Mouse (Mus musculus) hindlimb bud, embryonic 11.5 days (tissue): ENCODE measurements at regions not wholly inside any gene's neighbourhood (a gene's known extent, or its start where the extent isn't known, plus 50 kb on each side); places are given as distances from the start of the nearest gene placed in this dataset.

Experiments used
- DNase-seq: peaks from one replicate; pipeline ENCODE4 v3.0.0-alpha.2; 2012; ENCODE audit warnings: low read depth, low spot score; ENCODE audit errors: extremely low spot score

DNA sequence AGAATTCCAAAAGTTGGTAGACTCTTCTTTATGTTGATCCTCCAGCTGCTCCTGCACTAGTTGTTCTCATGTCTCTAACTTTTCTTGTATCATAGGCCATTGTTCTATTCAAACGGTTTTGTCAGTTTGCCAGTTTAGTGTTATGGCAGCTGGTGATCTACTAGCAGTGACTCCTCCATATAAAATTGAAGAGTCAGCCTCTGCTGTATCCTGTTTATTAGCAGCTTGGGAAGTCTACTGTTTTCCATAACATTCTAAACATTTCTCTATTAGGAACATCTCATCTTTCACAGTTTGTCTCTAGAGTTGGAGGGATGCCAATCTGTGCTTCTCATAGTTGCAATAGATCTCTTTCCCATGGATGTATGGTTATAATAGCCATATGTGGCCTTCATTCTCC lies 58.6 kb downstream of the Drd1 start:
- DNase-seq = no peak

DNA sequence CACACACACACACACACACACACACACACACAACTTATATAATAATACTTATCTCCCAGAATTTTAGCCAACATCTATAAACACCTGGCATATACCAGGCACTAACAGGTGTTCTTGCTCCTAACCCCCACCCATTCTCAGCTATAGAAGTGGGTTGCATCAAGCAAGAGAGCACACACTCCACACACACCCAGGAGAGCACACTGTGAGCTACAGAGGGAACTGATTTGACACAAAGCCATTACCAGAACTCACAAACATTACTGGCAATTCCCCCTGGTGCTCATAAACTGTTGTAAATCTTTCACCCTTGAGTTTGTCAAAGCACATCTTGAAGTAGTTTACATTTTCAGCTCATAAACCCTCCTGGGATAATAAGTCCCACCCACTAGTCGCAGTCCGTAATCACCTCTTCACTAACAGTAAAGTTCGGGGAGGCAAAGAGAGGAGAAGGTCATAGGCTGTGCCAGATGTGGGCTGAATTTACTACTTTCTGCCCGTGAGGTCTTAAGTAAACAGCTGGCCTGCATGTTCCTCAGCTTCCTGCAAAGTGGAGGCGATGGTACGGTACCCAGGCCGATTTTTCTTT lies 62.5 kb downstream of the Drd1 start:
- DNase-seq = peak; percentile 95

GRCm38 (mm10) chr13:53979226-53979625 lies 76.3 kb downstream of the Drd1 start:
- DNase-seq = no peak

DNA sequence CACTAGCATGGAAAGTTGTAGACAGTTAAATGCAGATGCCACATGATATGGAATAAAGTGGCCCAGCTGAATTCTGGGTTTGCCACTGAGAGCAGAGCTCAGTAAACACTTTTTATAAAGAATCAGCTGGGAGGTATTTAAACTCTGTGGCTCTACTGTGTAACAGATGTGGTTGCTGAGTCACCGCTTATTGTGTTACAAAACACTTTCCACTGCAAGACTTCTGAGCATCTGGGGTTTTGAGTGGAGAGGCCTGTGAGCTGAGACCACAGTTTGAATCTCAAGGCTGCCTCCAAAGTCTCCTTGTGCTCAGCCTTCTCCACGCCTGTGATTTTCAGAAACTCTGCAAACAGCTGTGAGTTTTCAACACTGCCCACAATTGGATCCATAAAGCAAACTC lies 86.1 kb downstream of the Drd1 start:
- no peak for DNase-seq

DNA sequence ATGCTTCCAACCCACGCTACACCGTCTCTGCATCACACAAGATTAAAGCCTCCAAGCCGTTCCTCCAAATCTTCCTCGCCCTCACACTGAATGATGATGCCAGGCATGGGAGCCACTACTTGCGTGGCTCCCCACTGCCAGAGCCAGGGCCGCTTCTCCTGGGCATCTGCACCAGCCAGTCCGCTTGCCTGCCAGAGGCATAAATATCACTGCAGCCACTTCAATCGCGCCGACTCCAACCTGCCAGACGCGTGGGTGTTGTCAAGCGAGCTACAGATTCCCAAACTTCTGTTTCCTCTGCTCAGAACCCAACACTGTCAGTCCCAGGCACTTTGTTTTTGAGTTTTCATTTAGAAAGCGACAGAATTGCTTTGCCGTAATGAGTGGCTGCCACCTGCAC lies 99.3 kb downstream of the Drd1 start:
- DNase-seq = no peak

DNA sequence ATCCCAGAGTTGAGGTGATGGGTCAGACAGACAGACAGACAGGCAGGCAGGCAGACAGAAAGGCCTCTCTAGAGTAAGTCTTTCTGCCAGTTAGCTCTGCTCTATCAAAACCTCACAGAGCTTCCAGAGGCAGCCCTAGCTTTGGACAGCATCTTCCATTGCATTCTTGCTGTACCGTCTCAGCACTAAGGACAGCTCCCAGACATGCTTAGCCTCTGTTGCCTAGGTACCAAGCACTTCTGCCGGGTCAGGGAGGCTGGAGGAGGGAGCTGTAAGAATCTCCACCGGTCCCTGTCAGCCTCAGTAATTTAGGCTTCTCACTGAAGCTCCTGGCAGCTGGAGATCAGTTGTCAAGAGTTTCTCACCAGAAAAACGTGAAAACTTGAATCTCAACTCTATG lies 107.4 kb downstream of the Drd1 start:
- peak; percentile 35 for DNase-seq

DNA sequence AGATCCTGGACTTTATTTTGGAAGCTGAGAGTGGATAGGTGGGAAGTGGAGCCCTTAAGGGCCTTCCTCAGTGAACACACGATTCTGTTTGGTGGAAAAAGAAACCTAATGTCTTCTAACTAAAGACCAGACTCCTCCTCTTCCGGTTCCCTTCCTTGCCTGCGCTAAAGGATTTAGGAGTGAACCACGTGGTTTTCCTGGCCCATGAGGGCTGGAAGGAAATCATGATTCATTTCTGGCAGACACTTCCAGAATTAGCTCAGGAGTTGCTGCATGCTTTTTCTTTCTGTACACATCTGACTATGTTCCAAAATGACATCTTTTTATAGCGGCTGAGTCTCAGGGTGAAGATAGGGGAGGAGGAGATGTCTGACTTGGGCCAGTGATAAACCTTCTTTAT lies 109.8 kb downstream of the Drd1 start:
- DNase-seq = no peak

DNA sequence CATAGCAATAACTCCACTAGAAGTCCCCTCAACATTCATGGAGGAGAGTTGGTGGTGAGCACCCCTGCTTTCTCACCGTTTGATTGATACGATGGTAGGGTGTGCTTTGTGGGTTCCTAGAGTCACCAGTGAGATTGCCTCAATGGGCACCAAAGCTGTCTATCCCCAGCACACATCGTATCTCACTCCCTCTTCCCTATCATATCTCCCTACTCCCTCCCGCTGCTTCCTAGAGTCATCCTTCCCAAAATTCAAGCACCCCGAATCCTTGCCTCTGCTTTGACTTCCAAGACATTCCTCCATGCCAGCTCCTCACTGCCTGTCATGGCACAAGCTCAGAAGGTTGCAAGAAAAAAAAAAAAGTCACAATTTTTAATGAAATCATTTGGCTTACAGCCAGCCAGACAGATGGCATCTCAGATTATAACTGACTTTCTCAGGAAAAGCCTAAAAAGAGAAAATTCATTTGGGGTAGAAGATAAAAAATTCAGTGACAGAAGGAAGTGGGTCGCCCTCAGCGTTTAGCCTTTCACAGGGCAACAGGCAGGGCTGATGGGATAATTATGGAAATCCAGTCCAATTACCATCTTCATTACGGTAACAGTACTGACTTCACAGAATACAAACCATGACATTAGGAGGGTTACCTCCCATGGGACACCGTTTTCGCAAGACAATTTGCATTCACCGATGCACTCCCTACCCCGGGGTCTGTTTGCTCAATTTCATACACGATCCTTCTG lies 114.3 kb downstream of the Drd1 start:
- no peak for DNase-seq

GRCm38 (mm10) chr13:53935174-53935699 lies 120.3 kb downstream of the Drd1 start:
- no peak for DNase-seq

DNA sequence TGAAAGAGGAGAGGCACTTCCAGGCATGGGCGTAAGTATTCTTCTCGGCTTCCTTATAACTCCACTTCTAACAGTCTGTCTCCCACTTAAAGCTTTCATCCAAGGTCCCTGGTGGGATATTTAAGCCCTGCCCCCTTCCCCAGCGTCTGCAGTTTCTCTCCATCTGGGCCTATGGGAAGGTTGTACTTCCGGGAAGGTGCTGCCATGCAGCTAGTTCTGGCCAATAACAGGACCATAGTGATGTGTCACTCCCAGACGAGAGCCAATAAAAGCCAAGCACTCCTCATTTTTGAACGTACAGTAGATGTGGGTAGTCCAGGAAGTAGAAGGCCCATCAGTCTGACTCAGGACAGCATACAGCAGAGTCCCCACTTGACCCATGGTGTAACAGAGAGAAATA lies 121.0 kb downstream of the Drd1 start:
- DNase-seq = no peak

- DNase-seq = no peak
Observed at GRCm38 (mm10) chr13:53926128-53926527, 129.4 kb downstream of the Drd1 start.

DNA sequence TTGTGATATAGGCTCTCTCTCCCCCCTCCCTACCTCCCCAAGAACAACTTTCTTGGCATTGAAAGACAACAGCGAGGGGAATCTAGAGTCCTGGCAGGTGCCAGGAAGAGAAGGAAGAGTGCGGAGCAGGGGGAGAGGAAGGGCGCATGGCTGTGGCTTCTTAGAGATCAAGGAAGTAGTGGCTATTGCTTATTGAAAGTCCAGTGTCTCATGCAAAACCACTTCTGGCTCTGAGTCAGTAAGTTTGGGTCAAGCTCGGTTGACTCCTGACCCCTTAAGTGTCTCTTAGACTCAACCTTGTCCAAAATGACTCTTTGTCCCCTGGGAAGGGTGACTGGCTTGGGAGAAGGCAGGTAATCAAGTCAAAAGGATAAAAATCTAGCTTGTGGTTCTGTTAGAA lies 131.1 kb downstream of the Drd1 start:
- DNase-seq = no peak

- no peak for DNase-seq
Observed at GRCm38 (mm10) chr13:53923721-53924374, 131.7 kb downstream of the Drd1 start.

- DNase-seq = no peak
Observed at GRCm38 (mm10) chr13:53921796-53922195, 133.7 kb downstream of the Drd1 start.

DNA sequence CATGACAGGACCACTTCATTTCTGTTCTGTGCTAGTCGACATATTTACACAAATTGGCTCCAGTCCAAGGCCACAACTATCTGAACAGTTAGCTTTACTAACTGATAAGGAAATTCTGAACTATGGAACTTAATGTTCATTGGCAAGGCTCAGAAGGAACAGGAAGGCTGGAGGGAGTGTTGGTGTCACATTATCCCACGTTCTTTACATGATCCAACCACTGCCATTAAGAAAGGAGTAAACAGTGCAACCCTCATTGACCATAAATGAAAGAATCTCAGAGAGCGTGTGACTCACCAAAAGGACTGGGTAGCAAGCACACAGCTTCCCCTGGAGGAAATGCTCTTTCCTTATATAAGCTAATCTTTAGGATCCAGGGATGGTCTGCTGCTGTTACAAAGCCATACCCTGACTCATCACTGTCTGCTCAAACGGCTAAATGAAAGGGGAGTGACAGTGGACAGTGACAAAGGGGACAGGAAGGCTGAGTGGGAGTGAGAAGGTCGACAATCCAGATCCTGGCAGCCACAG lies 135.6 kb downstream of the Drd1 start:
- DNase-seq = no peak

DNA sequence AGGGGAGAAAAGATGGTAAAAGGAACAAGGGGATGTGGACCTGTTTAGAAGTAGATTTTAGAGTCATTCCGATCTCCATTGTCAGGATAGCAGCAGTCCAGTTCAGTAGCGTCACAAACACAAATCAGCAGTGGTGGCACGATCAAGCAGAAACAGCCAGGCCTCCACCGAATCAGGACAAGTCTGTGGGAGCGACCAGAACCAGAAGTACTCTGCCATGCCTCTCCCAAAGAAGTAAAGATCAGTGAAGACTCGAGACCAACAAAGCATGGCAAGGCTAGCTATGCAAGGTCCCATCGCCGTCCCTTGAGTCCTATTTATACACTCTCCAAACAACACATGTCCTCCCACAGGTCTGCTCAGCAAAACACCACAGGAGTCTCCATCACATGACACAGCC lies 140.0 kb downstream of the Drd1 start:
- no peak for DNase-seq

GRCm38 (mm10) chr13:53914434-53914833 lies 141.1 kb downstream of the Drd1 start:
- no peak for DNase-seq

GRCm38 (mm10) chr13:53913501-53913900 lies 142.0 kb downstream of the Drd1 start:
- no peak for DNase-seq

DNA sequence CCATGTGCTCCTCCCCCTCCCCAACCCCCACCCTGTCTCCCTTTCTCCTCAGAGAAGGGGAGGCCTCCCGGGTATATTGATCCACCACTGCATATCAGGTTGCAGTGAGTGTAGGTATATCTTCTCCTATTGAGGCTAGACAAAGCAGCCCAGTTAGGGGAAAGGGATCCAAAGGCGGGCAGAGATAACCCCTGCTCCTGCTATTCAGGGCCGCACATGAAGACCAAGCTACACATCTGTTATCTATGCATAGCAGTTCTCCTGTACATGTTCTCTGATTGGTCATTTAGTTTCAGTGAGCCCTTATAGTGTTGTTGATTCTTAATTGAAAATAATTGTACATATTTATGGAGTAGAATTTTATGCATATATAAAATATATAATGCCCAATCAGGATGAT lies 143.7 kb downstream of the Drd1 start:
- no peak for DNase-seq

GRCm38 (mm10) chr13:53911261-53911660 lies 144.2 kb downstream of the Drd1 start:
- no peak for DNase-seq

DNA sequence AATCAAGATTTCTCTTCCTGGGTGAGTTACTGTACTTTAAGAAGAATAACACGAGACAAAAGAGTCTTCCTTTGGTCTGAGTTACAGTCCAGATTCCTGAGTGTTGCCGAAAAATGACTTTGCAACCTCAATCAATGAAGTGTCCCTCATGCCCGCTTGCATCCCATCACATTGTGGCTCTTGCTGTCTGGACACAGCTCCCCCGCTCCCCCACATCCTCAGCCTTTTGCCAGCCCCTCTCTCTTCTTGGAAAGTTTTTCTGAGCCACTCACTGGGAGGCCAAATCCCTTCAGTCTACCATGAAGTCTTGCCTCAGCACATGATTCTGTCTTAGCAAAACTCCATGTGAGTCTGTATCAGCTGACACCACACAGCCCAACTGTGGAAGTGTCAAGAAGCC lies 145.3 kb downstream of the Drd1 start:
- no peak for DNase-seq

DNA sequence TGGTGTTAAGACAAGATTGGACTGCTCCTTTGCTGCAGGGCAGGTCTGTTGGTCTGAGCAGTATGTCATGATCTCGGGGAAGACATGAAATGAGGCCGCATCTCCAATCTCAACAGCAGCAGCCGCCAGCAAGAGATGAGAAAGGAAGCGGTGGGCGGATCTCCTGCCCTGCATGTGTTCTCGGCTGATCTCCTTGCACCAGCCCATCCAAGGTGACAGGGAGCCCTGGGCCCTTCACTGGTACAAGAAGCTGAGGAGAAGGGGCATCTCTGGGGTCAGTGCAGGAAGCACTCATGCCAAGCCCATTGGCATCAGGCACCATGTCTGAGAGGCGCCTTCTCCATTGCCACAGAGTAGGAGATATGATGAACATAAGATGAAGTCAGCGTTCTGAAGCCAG lies 151.0 kb downstream of the Drd1 start:
- no peak for DNase-seq
